Mouse (Mus musculus) midbrain, postnatal 0 days (tissue): Measurements from ENCODE around the gene Traf3ip2. TPM values are rescaled to one million over a fixed set of nuclear protein-coding genes. Genes with fewer than 3 reads are reported as not detected.

Experiments
- ATAC-seq: fragments of 200-750 bp; cut with Nextera tagmentation; 2 replicates; pipeline ENCODE4 v1.8.0; 2017; ENCODE audit warnings: moderate number of reproducible peaks, mild to moderate bottlenecking, moderate TSS enrichment, moderate library complexity; ENCODE audit not compliant: low FRiP score
- DNase-seq: peaks from one replicate; pipeline ENCODE4 v3.0.0-alpha.2; 2015; ENCODE audit warnings: low spot score
- H3K27ac ChIP-seq: fragments of 300-500 bp; sonication (generic); 2 replicates; pipeline ENCODE4 v1.5.1; 2014; ENCODE audit warnings: low read depth, mild to moderate bottlenecking, low read length, mixed read lengths
- H3K27me3 ChIP-seq: fragments of 300-500 bp; sonication (generic); 2 replicates; pipeline ENCODE4 v1.6.1; 2014; ENCODE audit warnings: low read length, control low read depth, mixed read lengths; ENCODE audit not compliant: insufficient read depth
- H3K36me3 ChIP-seq: fragments of 300-500 bp; sonication (generic); 2 replicates; pipeline ENCODE4 v1.6.1; 2014; ENCODE audit warnings: low read length, control low read depth, mixed read lengths; ENCODE audit not compliant: insufficient read depth
- H3K4me1 ChIP-seq: fragments of 300-500 bp; sonication (generic); 2 replicates; pipeline ENCODE4 v1.6.1; 2014; ENCODE audit warnings: mild to moderate bottlenecking, control low read depth, antibody characterized with exemption, low read length, mixed read lengths; ENCODE audit not compliant: insufficient read depth
- H3K4me2 ChIP-seq: fragments of 300-500 bp; sonication (generic); 2 replicates; pipeline ENCODE4 v1.6.1; 2014; ENCODE audit warnings: low read depth, mild to moderate bottlenecking, low read length, mixed read lengths; ENCODE audit not compliant: poor library complexity, severe bottlenecking
- H3K4me3 ChIP-seq: fragments of 300-500 bp; sonication (generic); 2 replicates; pipeline ENCODE4 v1.5.1; 2014; ENCODE audit warnings: low read depth, mild to moderate bottlenecking, low read length, moderate library complexity
- H3K9ac ChIP-seq: fragments of 300-500 bp; sonication (generic); replicated peaks from 2 replicates; pipeline ENCODE4 v1.6.1; 2014; ENCODE audit warnings: mild to moderate bottlenecking, low read length, moderate library complexity, mixed read lengths; ENCODE audit not compliant: poor library complexity, severe bottlenecking
- H3K9me3 ChIP-seq: fragments of 300-500 bp; sonication (generic); 2 replicates; pipeline ENCODE4 v1.6.1; 2016; ENCODE audit warnings: low read length, control low read depth
- CTCF ChIP-seq: IDR thresholded peaks from 2 replicates; pipeline ENCODE4 v1.5.1; 2016; ENCODE audit warnings: antibody characterized with exemption, mild to moderate bottlenecking
- WGBS: fragments of 180-500 bp; shearing (Covaris S2); extraction: QIAGEN DNeasy Blood & Tissue Kit; methylation state at CpG from one replicate; pipeline ENCODE4 v1.1.7; 2014; 5-methylcytosine and 5-hydroxymethylcytosine counted together
- polyA plus RNA-seq: library from polyadenylated mRNA; unstranded; fragments of >200 nt; fragmentation: Nextera tagmentation; extraction: Ambion mirVana; gene quantifications from 2 replicates; pipeline ENCODE4 v1.2.1, GENCODE M21; 2015
- total RNA-seq: library from RNA; depleted of rRNA; stranded (reverse); fragments of >200 nt; gene quantifications from 2 replicates; pipeline ENCODE4 v1.2.3, GENCODE M21; 2014

The Traf3ip2 gene
- total and polyA plus RNA-seq, 2 experiments from 2014 or later = 1.9 to 6.1 TPM

- 45% methylated on average over 6 of the region's 6 CpGs for WGBS
- Histone ChIP-seq H3K9me3 (no peaks in the 10 kb centered on the region), H3K4me1 (peaks cover 8% of the 10 kb centered on the region), H3K4me3 (no peak overlapping the region), H3K27me3 (no peaks in the 10 kb centered on the region), H3K4me2 (no peak overlapping the region), H3K9ac (no peak overlapping the region), H3K36me3 (peaks cover 2% of the 10 kb centered on the region; the same call in 1 of the 2 replicates), H3K27ac (peak overlapping the region; percentile 47)
- ATAC-seq (peak; percentile 48; the same call in 1 of the 2 replicates), DNase-seq (no peak)
- no peak for TF ChIP-seq CTCF
Measured at GRCm38 (mm10) chr10:39645789-39646628, 33.3 kb downstream of the Traf3ip2 start.

- peak; percentile 56; the same call in 1 of the 2 replicates for ATAC-seq
- Histone ChIP-seq H3K4me2 (no peak overlapping the region; the same call in 1 of the 2 replicates), H3K4me3 (no peak overlapping the region), H3K27me3 (no peaks in the 10 kb centered on the region), H3K9me3 (no peaks in the 10 kb centered on the region), H3K36me3 (peaks cover 8% of the 10 kb centered on the region), H3K27ac (peak overlapping the region; percentile 47), H3K9ac (no peak overlapping the region), H3K4me1 (peaks cover 7% of the 10 kb centered on the region)
- TF ChIP-seq CTCF = no peak
- peak; percentile 75 for DNase-seq
- WGBS = 49% methylated on average over 14 of the region's 14 CpGs
Measured at GRCm38 (mm10) chr10:39646629-39647019, 33.9 kb downstream of the Traf3ip2 start.

- no peak for TF ChIP-seq CTCF
- H3K4me1 ChIP-seq = peaks cover 7% of the 10 kb centered on the region
- no peak for ATAC-seq
- no peak overlapping the region for H3K4me3 ChIP-seq
- no peak overlapping the region for H3K27ac ChIP-seq
- H3K36me3 ChIP-seq = peaks cover 8% of the 10 kb centered on the region
- no peaks in the 10 kb centered on the region for H3K27me3 ChIP-seq
- H3K4me2 ChIP-seq = no peak overlapping the region
- WGBS = 78% methylated on average over 1 of the region's 1 CpGs
- no peak overlapping the region for H3K9ac ChIP-seq
- no peak for DNase-seq
- no peaks in the 10 kb centered on the region for H3K9me3 ChIP-seq
Measured at GRCm38 (mm10) chr10:39647118-39647517, 34.4 kb downstream of the Traf3ip2 start.

- Histone ChIP-seq H3K9ac (no peak overlapping the region), H3K27ac (no peak overlapping the region), H3K4me2 (no peak overlapping the region), H3K4me3 (no peak overlapping the region), H3K27me3 (no peaks in the 10 kb centered on the region), H3K36me3 (peaks cover 8% of the 10 kb centered on the region), H3K9me3 (no peaks in the 10 kb centered on the region), H3K4me1 (peaks cover 7% of the 10 kb centered on the region)
- WGBS = 91% methylated on average over 3 of the region's 3 CpGs
- no peak for DNase-seq
- ATAC-seq = no peak
- no peak for TF ChIP-seq CTCF
Measured at GRCm38 (mm10) chr10:39648278-39648677, 35.5 kb downstream of the Traf3ip2 start.

- Histone ChIP-seq H3K4me3 (no peak overlapping the region), H3K36me3 (peaks cover 8% of the 10 kb centered on the region), H3K27me3 (no peaks in the 10 kb centered on the region), H3K4me2 (no peak overlapping the region), H3K27ac (no peak overlapping the region), H3K4me1 (peaks cover 7% of the 10 kb centered on the region), H3K9me3 (no peaks in the 10 kb centered on the region), H3K9ac (no peak overlapping the region)
- WGBS = 97% methylated on average over 3 of the region's 3 CpGs
- ATAC-seq (no peak), DNase-seq (no peak)
- TF ChIP-seq CTCF = no peak
Measured at GRCm38 (mm10) chr10:39649550-39649949, 36.8 kb downstream of the Traf3ip2 start.

- WGBS = 98% methylated on average over 3 of the region's 3 CpGs
- Histone ChIP-seq H3K27ac (no peak overlapping the region), H3K9ac (no peak overlapping the region), H3K27me3 (no peaks in the 10 kb centered on the region), H3K4me3 (no peak overlapping the region), H3K4me1 (peaks cover 7% of the 10 kb centered on the region), H3K36me3 (peaks cover 8% of the 10 kb centered on the region), H3K4me2 (no peak overlapping the region), H3K9me3 (no peaks in the 10 kb centered on the region)
- TF ChIP-seq CTCF = no peak
- DNase-seq = no peak
- no peak for ATAC-seq
Measured at GRCm38 (mm10) chr10:39650316-39650715, 37.6 kb downstream of the Traf3ip2 start.
